Mouse (Mus musculus): ENCODE measurements at regions not wholly inside any gene's neighbourhood (a gene's known extent, or its start where the extent isn't known, plus 50 kb on each side); places are given as distances from the start of the nearest gene placed in this dataset.
"Not testable (repeated sequence)": the region's sequence is repeated elsewhere in the genome, so short reads cannot be mapped to it uniquely, and the experiment has no call there.

DNA sequence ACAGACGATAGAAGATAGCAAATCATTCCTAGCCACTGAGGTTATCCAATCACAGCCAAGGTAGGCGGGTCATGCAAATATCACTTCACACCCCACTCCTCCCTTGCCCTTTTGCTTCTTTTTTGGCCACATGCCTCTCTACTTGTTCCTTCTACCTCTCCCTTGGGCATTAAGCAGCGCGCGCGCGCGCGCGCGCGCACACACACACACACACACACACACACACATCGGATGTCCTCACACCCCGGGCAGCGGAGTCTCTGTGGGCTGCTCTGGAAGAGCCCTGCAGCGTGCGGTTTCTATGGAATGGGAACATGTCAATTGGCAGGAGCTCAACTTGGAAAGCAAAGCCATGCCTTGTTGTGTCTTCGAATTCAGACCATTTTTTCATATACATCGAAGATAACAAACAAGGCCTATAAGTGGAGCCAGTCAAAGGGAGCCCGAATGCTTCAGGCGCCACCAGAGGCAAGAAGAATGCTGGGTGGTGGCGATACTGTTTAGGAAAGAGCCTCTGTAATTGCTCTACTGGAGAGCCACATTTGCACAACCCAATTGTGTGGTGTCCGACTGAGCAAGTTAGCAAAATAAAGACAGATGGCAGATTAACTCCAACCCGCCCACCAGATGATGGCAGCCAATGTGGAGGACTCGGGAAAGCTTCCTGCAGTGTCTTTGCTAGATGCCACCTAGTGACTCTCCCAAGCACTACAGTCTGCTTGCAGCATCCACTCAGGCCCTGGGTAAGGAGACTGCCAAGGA, 183.3 kb upstream of the Serp2 start:
- ATAC-seq (ENCODE audit: insufficient number of reproducible peaks, insufficient read depth, low FRiP score, low read depth): no peak
- no peak overlapping the region for H3K27ac ChIP-seq (replicated peaks in 1 of 2; ENCODE audit: control insufficient read depth in 1 of 2, insufficient read depth in 1 of 2, low read depth in 2 of 2, low read length in 2 of 2)
- peaks cover 4 to 10% of the 10 kb centered on the region in 2 experiments for H3K4me1 ChIP-seq (ENCODE audit: control insufficient read depth in 2 of 2, insufficient read depth in 2 of 2, low read length in 2 of 2)
- no peaks in the 10 kb centered on the region for H3K27me3 ChIP-seq (ENCODE audit: control insufficient read depth, insufficient read depth, low read length)
- H3K4me2 ChIP-seq (ENCODE audit: low read length): no peak overlapping the region
- no peaks in the 10 kb centered on the region for H3K36me3 ChIP-seq (ENCODE audit: control insufficient read depth, insufficient read depth, low read length)
- 59% methylated on average over 25 of the region's 25 CpGs for WGBS
- H3K4me3 ChIP-seq (ENCODE audit: control insufficient read depth in 1 of 2, insufficient read depth in 1 of 2, low read depth in 1 of 2, low read length in 2 of 2): no peak overlapping the region
- H3K9me3 ChIP-seq (ENCODE audit: control insufficient read depth, low read length): no peaks in the 10 kb centered on the region
- no peak overlapping the region for H3K9ac ChIP-seq (ENCODE audit: low read length)

DNA sequence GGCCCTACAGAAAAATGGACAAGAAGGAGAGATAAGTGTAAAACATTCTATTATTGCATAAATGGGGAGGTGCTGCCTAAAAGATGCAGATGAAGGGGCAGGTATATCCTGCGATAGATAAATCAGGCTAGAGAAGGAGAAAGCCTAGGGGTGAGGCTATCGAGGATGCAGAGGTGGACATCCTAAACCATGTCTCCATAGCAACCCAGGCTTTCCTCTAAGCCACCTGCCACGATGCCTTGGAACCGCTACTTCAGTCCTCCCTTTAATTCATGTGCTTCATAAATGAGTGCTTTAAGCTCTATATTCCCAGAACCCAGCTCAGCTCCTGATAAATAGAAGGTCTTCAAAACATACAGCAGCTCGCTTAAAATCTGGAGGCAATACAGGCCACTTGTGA, 179.3 kb upstream of the Serp2 start:
- WGBS: 91% methylated on average over 5 of the region's 5 CpGs
- Histone ChIP-seq H3K9ac (ENCODE audit: low read length) (no peak overlapping the region), H3K27me3 (ENCODE audit: control insufficient read depth, insufficient read depth, low read length) (no peaks in the 10 kb centered on the region), H3K9me3 (ENCODE audit: control insufficient read depth, low read length) (no peaks in the 10 kb centered on the region), H3K4me1 (ENCODE audit: control insufficient read depth in 2 of 2, insufficient read depth in 2 of 2, low read length in 2 of 2) (peaks cover 15 to 22% of the 10 kb centered on the region in 2 experiments), H3K36me3 (ENCODE audit: control insufficient read depth, insufficient read depth, low read length) (no peaks in the 10 kb centered on the region), H3K4me3 (ENCODE audit: control insufficient read depth in 1 of 2, insufficient read depth in 1 of 2, low read depth in 1 of 2, low read length in 2 of 2) (no peak overlapping the region), H3K4me2 (ENCODE audit: low read length) (no peak overlapping the region), H3K27ac (replicated peaks in 1 of 2; ENCODE audit: control insufficient read depth in 1 of 2, insufficient read depth in 1 of 2, low read depth in 2 of 2, low read length in 2 of 2) (no peak overlapping the region)
- ATAC-seq (ENCODE audit: insufficient number of reproducible peaks, insufficient read depth, low FRiP score, low read depth): no peak

DNA sequence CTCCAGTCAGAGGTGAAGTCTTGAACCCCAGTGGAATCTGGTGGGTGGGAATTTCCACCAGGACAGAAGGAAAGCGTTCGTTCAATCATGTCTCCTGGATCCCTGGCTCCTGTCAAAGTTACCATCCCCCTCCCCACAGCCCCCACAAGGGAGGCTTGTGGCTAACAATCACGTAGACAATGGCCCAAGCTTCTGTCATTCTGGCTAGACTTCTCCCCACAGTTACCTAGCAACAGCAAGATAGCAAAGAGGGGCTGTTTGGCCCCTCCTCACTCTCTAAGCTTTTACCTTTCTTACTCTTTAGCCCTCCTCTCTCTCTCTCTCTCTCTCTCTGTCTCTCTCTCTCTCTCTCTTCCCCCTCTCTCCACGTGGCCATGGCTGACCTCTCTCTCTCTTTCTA, 178.4 kb upstream of the Serp2 start:
- no peak overlapping the region for H3K9ac ChIP-seq (ENCODE audit: low read length)
- no peak overlapping the region for H3K4me2 ChIP-seq (ENCODE audit: low read length)
- no peaks in the 10 kb centered on the region for H3K9me3 ChIP-seq (ENCODE audit: control insufficient read depth, low read length)
- no peaks in the 10 kb centered on the region for H3K27me3 ChIP-seq (ENCODE audit: control insufficient read depth, insufficient read depth, low read length)
- no peak for ATAC-seq (ENCODE audit: insufficient number of reproducible peaks, insufficient read depth, low FRiP score, low read depth)
- WGBS: 46% methylated on average over 4 of the region's 4 CpGs
- no peak overlapping the region for H3K4me3 ChIP-seq (ENCODE audit: control insufficient read depth in 1 of 2, insufficient read depth in 1 of 2, low read depth in 1 of 2, low read length in 2 of 2)
- no peak overlapping the region for H3K27ac ChIP-seq (replicated peaks in 1 of 2; ENCODE audit: control insufficient read depth in 1 of 2, insufficient read depth in 1 of 2, low read depth in 2 of 2, low read length in 2 of 2)
- no peaks in the 10 kb centered on the region for H3K36me3 ChIP-seq (ENCODE audit: control insufficient read depth, insufficient read depth, low read length)
- peaks cover 19 to 27% of the 10 kb centered on the region in 2 experiments for H3K4me1 ChIP-seq (ENCODE audit: control insufficient read depth in 2 of 2, insufficient read depth in 2 of 2, low read length in 2 of 2)

DNA sequence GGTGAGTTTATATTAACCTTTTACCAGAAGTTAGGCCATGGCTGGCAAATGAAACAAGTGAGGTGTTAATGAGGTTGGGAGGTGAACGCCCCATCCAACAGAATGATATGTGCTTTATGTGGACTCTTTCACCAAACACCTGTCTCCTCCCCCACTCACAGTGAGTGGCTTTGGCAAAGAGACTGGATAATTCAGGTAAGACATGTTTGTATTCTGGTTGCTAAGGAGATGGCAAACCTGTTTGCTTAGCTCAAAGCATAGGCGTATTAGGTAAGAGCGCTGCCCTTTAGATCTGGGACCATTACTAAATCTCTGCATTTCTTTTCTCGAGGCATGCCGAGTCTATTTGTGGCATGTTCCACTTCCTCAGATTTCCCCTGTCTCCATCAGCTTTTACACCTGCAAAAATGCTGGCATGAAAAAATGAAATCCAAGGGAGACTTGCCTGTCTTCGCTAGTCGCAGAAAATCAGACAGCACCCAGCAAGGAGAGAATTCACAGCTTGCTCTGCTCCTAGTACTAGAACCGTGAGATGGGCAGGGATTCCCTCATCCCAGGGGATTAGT, 176.7 kb upstream of the Serp2 start:
- 83% methylated on average over 8 of the region's 8 CpGs for WGBS
- Histone ChIP-seq H3K9me3 (ENCODE audit: control insufficient read depth, low read length) (no peaks in the 10 kb centered on the region), H3K27me3 (ENCODE audit: control insufficient read depth, insufficient read depth, low read length) (no peaks in the 10 kb centered on the region), H3K4me3 (ENCODE audit: control insufficient read depth in 1 of 2, insufficient read depth in 1 of 2, low read depth in 1 of 2, low read length in 2 of 2) (no peak overlapping the region), H3K9ac (ENCODE audit: low read length) (no peak overlapping the region), H3K4me1 (ENCODE audit: control insufficient read depth in 2 of 2, insufficient read depth in 2 of 2, low read length in 2 of 2) (peaks cover 15 to 24% of the 10 kb centered on the region in 2 experiments), H3K4me2 (ENCODE audit: low read length) (no peak overlapping the region), H3K36me3 (ENCODE audit: control insufficient read depth, insufficient read depth, low read length) (no peaks in the 10 kb centered on the region), H3K27ac (replicated peaks in 1 of 2; ENCODE audit: control insufficient read depth in 1 of 2, insufficient read depth in 1 of 2, low read depth in 2 of 2, low read length in 2 of 2) (no peak overlapping the region)
- no peak for ATAC-seq (ENCODE audit: insufficient number of reproducible peaks, insufficient read depth, low FRiP score, low read depth)

DNA sequence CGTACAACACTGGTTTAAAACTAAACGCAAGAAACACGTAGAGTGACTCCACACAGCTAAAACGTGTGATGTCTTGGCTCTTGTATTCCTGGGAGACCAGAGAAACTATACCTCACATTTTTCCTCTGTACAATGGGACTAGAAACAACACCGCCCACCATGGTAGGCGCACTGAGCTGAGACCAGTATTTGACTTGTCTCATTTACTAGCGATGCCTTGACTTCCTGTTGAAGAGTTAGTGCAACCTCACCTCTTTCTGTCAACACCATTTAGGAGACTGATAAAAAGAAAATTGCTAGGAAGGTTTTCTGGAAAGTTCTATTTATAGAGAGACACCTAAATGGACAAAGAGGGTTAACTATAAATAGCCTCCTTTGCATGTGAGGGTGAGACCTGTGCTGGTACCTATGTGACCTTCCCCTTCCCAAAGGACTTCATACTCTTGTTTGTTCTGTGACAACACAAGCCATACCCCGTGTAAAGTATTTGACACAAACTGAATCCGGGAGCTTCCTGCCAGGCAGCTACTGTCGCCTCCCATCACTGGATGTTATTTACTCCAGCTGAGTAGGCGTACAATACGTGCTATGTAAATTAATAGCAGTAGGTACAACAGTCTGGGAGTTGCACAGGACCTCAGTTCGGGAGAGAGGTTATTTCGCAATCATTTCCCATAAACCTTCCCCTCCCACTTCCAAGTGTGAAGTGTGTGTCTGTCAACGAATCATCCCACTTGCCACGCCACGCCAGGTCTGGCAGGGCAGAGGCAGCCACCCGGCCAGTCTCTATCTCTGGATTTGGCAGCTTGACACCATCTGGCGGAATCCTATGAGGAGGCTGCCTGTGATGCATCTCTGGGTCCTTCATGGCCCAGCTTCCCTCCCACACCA, 174.7 kb upstream of the Serp2 start:
- H3K36me3 ChIP-seq (ENCODE audit: control insufficient read depth, insufficient read depth, low read length): no peaks in the 10 kb centered on the region
- peak overlapping the region; percentile 43 for H3K4me2 ChIP-seq (ENCODE audit: low read length)
- no peak overlapping the region for H3K9ac ChIP-seq (ENCODE audit: low read length)
- peaks cover 15 to 17% of the 10 kb centered on the region in 2 experiments for H3K4me1 ChIP-seq (ENCODE audit: control insufficient read depth in 2 of 2, insufficient read depth in 2 of 2, low read length in 2 of 2)
- H3K27me3 ChIP-seq (ENCODE audit: control insufficient read depth, insufficient read depth, low read length): no peaks in the 10 kb centered on the region
- ATAC-seq (ENCODE audit: insufficient number of reproducible peaks, insufficient read depth, low FRiP score, low read depth): peak; percentile 23; the same call in 1 of the 2 replicates
- no peak overlapping the region for H3K4me3 ChIP-seq (ENCODE audit: control insufficient read depth in 1 of 2, insufficient read depth in 1 of 2, low read depth in 1 of 2, low read length in 2 of 2)
- 23% methylated on average over 19 of the region's 19 CpGs for WGBS
- H3K27ac ChIP-seq (replicated peaks in 1 of 2; ENCODE audit: control insufficient read depth in 1 of 2, insufficient read depth in 1 of 2, low read depth in 2 of 2, low read length in 2 of 2): peak overlapping the region; percentile 75
- H3K9me3 ChIP-seq (ENCODE audit: control insufficient read depth, low read length): no peaks in the 10 kb centered on the region

DNA sequence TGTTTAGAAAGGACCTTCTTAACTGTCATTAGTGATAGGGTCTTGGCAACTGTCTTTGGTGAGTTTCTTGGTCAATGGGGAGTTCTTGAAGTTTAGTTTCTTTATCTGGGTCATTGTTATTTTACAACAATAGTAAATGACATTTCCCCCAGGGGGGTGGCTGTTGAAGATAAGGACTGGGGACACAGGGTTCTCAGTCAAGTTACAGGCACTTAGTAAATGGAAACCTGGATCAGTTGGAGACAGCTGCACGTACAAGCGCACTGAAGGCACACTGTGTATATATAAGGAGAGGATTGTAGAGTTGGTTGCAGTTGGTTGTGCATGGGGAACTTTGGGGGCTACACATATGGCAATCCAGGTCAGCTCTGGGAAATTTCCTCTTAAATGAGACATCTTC, 169.2 kb upstream of the Serp2 start:
- H3K4me3 ChIP-seq (ENCODE audit: control insufficient read depth in 1 of 2, insufficient read depth in 1 of 2, low read depth in 1 of 2, low read length in 2 of 2): no peak overlapping the region
- H3K36me3 ChIP-seq (ENCODE audit: control insufficient read depth, insufficient read depth, low read length): no peaks in the 10 kb centered on the region
- H3K9ac ChIP-seq (ENCODE audit: low read length): no peak overlapping the region
- no peak overlapping the region for H3K27ac ChIP-seq (replicated peaks in 1 of 2; ENCODE audit: control insufficient read depth in 1 of 2, insufficient read depth in 1 of 2, low read depth in 2 of 2, low read length in 2 of 2)
- no peak overlapping the region for H3K4me2 ChIP-seq (ENCODE audit: low read length)
- no peaks in the 10 kb centered on the region for H3K9me3 ChIP-seq (ENCODE audit: control insufficient read depth, low read length)
- no peaks in the 10 kb centered on the region for H3K27me3 ChIP-seq (ENCODE audit: control insufficient read depth, insufficient read depth, low read length)
- ATAC-seq (ENCODE audit: insufficient number of reproducible peaks, insufficient read depth, low FRiP score, low read depth): no peak
- 80% methylated on average over 2 of the region's 2 CpGs for WGBS
- H3K4me1 ChIP-seq (ENCODE audit: control insufficient read depth in 2 of 2, insufficient read depth in 2 of 2, low read length in 2 of 2): peaks cover 3 to 4% of the 10 kb centered on the region in 2 experiments; a peak in 3 of 4 replicates

DNA sequence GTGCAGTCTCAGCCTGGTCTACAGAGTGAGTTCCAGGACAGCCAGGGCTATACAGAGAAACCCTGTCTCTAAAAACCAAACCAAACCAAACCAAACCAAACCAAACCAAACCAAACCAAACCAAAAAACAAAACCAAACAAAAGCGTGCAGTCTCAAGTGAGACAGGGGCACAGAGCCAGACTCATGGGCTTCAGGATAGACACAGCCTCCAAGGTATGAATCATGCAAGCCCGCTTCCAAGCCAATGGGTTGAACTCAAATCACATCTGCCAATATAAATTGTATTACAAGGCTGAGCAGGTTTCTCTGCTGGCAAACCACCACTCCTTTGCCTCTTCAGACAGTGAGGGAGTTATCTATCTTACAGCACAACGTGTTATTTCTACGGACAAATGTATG, 168.5 kb upstream of the Serp2 start:
- H3K4me2 ChIP-seq (ENCODE audit: low read length); H3K4me1 ChIP-seq (ENCODE audit: control insufficient read depth in 2 of 2, insufficient read depth in 2 of 2, low read length in 2 of 2); H3K36me3 ChIP-seq (ENCODE audit: control insufficient read depth, insufficient read depth, low read length); H3K27ac ChIP-seq (replicated peaks in 1 of 2; ENCODE audit: control insufficient read depth in 1 of 2, insufficient read depth in 1 of 2, low read depth in 2 of 2, low read length in 2 of 2); H3K27me3 ChIP-seq (ENCODE audit: control insufficient read depth, insufficient read depth, low read length); H3K9me3 ChIP-seq (ENCODE audit: control insufficient read depth, low read length); H3K4me3 ChIP-seq (ENCODE audit: control insufficient read depth in 1 of 2, insufficient read depth in 1 of 2, low read depth in 1 of 2, low read length in 2 of 2); ATAC-seq (ENCODE audit: insufficient number of reproducible peaks, insufficient read depth, low FRiP score, low read depth); H3K9ac ChIP-seq (ENCODE audit: low read length): not testable (repeated sequence)
- 93% methylated on average over 4 of the region's 4 CpGs for WGBS
